Mouse (Mus musculus) induced T-regulatory cell, adult 2 months (primary cell): ENCODE data around the gene Cdc73.
A peak's percentile ranks its signal among the peaks of the same experiment; 100 is the strongest.
"Not testable (repeated sequence)": the region's sequence is repeated elsewhere in the genome, so short reads cannot be mapped to it uniquely, and the experiment has no call there.

Source experiments
- DNase-seq: peaks from one replicate; pipeline ENCODE4 v3.0.0-alpha.2; 2012; ENCODE audit warnings: low read depth

Cdc73 gene

GRCm38 (mm10) chr1:143675734-143676361 is 26.8 kb downstream of the Cdc73 start:
- DNase-seq, result no peak

GRCm38 (mm10) chr1:143664786-143665185 is 37.9 kb downstream of the Cdc73 start:
- DNase-seq, result not testable (repeated sequence)

- DNase-seq, result no peak
Measured at GRCm38 (mm10) chr1:143663197-143663596, 39.5 kb downstream of the Cdc73 start.

- DNase-seq, result peak; percentile 34
Measured at GRCm38 (mm10) chr1:143653646-143654045, 49.0 kb downstream of the Cdc73 start.

- no peak for DNase-seq
Measured at GRCm38 (mm10) chr1:143650317-143650716, 52.4 kb downstream of the Cdc73 start.

- DNase-seq, result no peak
Measured at GRCm38 (mm10) chr1:143646219-143646618, 56.5 kb downstream of the Cdc73 start.

GRCm38 (mm10) chr1:143645386-143645785 is 57.3 kb downstream of the Cdc73 start:
- DNase-seq, result no peak

- peak; percentile 60 for DNase-seq
Measured at GRCm38 (mm10) chr1:143644221-143644620, 58.5 kb downstream of the Cdc73 start.

- DNase-seq, result no peak
Measured at GRCm38 (mm10) chr1:143640650-143641407, 61.9 kb downstream of the Cdc73 start, which contains the start of gene B3galt2. Gene B3galt2 (plus strand): TSS chr1:143640664.

- DNase-seq, result no peak
Measured at GRCm38 (mm10) chr1:143632854-143633587, 69.7 kb downstream of the Cdc73 start.

- no peak for DNase-seq
Measured at GRCm38 (mm10) chr1:143632361-143632760, 70.3 kb downstream of the Cdc73 start.

GRCm38 (mm10) chr1:143631337-143631736 is 71.4 kb downstream of the Cdc73 start:
- DNase-seq, result no peak

GRCm38 (mm10) chr1:143622634-143623033 is 80.1 kb downstream of the Cdc73 start:
- DNase-seq, result no peak

- no peak for DNase-seq
Measured at GRCm38 (mm10) chr1:143621930-143622329, 80.8 kb downstream of the Cdc73 start.

- no peak for DNase-seq
Measured at GRCm38 (mm10) chr1:143619760-143620159, 82.9 kb downstream of the Cdc73 start.

GRCm38 (mm10) chr1:143612901-143613300 is 89.8 kb downstream of the Cdc73 start:
- DNase-seq, result peak; percentile 8

GRCm38 (mm10) chr1:143608911-143609310 is 93.8 kb downstream of the Cdc73 start:
- no peak for DNase-seq

- DNase-seq, result no peak
Measured at GRCm38 (mm10) chr1:143596864-143597263, 105.8 kb downstream of the Cdc73 start.

- no peak for DNase-seq
Measured at GRCm38 (mm10) chr1:143576824-143577543, 125.7 kb downstream of the Cdc73 start.

GRCm38 (mm10) chr1:143558235-143558634 is 144.5 kb downstream of the Cdc73 start:
- no peak for DNase-seq

- DNase-seq, result no peak
Measured at GRCm38 (mm10) chr1:143555533-143555932, 147.2 kb downstream of the Cdc73 start.

- no peak for DNase-seq
Measured at GRCm38 (mm10) chr1:143554621-143555020, 148.1 kb downstream of the Cdc73 start.
